Mouse (Mus musculus) right cerebral cortex, adult 18-20 months (tissue): Measurements from ENCODE around the gene Il31.

Experiments used
- DNase-seq: peaks from one replicate; pipeline ENCODE4 v3.0.0; 2022; ENCODE audit warnings: mixed read lengths

Il31 gene

DNA sequence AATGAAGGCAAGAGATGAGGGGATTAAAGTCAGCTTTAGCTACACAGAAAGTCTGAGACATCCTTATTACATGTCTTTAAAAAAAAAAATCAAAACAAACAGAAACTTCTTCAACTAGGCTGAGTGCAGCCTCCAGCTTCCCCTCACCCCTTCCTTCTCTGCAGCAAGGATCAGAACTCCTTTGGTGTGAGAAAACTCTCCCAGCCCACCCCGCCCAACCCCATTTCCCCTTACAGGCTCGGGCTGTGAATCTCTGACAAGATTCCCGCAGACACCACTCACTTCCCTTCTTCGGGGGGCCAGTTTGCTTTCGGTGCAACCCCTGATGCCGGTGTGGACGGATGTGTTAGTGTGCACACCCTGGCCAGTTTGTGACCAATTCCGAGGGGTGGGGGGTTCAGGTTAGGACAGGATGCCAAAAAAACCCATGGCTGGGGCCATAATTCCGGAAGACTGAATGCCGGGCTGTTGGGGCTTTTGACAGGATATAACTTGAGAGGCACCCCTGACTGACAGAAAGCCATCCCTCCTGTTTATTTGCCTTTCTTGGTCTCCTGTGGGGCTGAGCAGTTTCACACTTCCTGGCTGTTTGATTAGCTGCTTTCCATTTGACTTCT lies 18.4 kb downstream of the Il31 start:
- no peak for DNase-seq

- DNase-seq: no peak
These were observed 24.7 kb downstream of the Il31 start for GRCm38 (mm10) chr5:123464638-123465037.

DNA sequence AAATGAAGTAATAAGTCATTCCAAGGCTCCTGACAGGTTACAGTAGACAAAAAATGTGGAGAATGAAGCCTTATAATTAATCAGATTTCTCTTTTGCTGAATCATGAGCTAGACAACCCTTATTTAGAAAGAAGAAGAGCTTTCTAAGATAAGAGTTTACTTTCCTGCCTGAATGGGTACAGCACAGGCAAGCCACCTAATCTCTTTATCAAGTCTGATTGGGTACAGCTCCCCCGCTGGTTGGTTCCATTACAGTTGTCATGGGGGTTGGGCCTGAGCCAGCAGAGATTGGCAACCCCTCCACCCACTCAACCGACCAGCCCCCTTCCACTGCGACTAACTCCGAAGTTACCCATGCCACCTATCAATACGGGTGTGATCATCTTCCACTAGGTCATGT lies 27.9 kb downstream of the Il31 start:
- DNase-seq: no peak

GRCm38 (mm10) chr5:123451886-123452285 lies 37.4 kb downstream of the Il31 start:
- no peak for DNase-seq

DNA sequence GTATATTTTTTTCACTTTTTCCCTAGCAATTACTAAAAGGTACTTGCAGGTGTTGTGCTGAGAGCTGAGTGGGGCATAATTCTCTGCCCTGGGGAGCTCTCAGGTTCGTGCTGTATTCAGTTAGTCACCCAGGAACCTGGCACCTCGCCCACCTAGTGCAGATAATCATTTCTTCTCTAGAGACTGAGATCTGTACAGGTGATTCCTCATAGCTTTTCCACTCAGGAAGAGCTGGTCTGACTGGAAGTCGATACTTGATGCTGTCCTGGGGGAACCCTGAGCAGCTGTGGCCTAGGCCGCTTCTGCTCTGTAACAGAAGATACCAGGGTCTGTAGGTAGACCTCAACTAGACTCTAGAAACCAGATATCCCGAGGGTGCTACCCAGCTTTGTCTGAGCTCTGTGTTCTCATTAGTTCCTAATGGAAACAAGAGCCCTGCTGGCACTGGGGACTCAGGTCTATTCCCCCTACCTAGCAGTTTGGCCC lies 44.4 kb downstream of the Il31 start:
- no peak for DNase-seq

GRCm38 (mm10) chr5:123444069-123444468 lies 45.2 kb downstream of the Il31 start:
- peak; percentile 72 for DNase-seq

DNA sequence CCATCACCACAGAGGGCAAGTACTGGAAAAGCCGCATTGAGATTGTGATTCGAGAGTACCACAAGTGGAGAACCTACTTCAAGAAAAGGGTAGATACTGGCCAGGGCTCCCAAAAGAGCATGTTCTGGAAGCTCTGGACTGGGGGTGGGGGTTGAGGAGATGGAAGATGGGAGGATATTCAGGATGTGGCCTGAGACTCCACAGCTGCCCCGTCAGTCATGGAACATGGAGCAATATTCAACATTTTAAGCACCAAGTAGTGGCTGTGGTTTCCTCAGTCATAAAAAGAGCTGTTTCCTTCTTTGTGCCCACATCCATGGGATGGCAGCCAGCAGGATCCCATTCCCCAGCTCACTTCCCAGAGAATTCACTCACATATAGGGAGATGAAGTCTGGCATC lies 47.0 kb downstream of the Il31 start:
- no peak for DNase-seq

GRCm38 (mm10) chr5:123440664-123441063 lies 48.6 kb downstream of the Il31 start:
- DNase-seq: peak; percentile 34

GRCm38 (mm10) chr5:123439941-123440340 lies 49.3 kb downstream of the Il31 start:
- no peak for DNase-seq

- DNase-seq: no peak
These were observed 50.0 kb downstream of the Il31 start for GRCm38 (mm10) chr5:123439312-123439711.

GRCm38 (mm10) chr5:123438381-123438780 lies 50.9 kb downstream of the Il31 start:
- no peak for DNase-seq

DNA sequence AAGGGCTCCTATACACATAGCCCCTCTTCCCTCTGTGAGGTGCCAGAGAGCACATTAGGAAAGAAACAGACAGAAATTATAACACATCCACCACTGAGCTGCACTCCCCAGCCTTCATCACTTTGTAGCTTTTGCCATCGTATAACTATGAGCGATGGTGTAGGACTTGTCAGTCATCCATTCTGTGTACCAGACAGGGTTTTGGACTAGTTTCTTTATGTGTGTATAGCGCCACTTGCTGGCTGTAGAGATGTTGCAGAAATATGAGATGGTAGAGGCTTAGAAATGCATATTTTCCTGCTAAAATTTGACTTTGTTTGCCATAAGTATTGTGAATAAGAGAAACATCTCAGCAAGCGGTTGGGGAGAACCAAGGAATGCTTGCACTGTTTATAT lies 52.5 kb downstream of the Il31 start:
- peak; percentile 57 for DNase-seq

GRCm38 (mm10) chr5:123436071-123436779 lies 53.1 kb downstream of the Il31 start:
- no peak for DNase-seq

DNA sequence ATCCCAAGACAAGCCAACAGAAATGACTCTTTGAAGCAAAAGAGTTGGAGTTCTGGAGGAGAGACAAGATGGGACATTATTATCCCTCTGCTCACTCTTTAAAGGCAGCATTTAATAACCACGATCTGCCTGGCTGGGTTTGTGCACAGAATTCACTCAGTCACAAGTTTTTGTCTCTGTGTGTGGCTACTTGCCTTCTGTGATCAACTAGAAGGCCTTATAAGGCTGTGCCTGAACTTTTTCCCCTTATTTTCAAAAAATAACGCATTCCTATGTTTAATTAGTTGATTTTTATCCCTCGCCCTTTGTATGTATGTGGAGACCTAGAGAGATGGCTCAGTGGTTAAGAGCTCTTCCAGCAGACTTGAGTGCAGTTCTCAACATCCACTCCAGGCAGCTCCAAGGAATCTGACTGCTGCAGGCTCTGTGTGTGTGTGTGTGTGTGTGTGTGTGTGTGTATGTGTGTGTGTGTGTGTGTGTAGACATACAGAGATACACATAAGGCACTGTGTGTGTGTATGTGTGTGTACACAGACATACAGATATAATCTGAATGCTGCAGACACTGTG lies 56.9 kb downstream of the Il31 start:
- DNase-seq: no peak

DNA sequence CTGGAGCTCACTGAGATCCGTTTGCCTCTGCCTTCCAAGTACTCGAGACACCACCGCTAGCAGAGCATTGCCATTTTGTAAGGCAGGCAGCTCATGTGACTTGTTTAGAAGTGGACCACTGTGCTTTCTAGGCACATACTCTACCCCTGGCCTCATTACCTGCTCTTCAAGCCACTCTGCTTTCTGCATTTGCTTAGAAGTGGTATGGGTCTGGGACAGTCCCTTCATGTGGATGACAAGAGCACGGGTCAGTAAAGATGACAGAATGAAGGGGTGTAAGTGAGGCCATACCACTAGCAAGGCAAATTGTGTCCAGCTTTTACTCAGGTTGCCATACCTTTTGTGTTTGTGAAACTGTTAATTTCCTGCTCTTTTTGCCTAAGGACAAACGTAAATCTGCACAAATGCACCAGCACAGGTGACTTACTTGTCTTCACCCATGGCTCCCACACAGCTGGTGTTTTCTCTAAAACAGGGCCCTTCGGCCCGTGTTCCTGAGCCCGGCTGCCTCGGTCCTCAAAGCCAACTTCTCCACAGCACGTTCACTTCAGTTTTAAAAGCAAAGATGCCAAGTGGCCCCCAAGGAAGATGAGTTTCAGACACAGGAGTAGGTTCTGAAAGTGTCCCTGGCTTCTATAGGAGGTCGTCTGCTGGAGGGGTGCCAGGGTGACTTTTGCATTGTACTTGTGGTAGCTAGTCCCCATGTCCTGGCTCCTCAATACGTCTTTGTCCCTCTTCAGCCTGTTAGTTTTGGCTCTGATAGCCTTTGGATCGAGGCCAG lies 57.6 kb downstream of the Il31 start:
- peak; percentile 52 for DNase-seq
